In the genomic region with DNA sequence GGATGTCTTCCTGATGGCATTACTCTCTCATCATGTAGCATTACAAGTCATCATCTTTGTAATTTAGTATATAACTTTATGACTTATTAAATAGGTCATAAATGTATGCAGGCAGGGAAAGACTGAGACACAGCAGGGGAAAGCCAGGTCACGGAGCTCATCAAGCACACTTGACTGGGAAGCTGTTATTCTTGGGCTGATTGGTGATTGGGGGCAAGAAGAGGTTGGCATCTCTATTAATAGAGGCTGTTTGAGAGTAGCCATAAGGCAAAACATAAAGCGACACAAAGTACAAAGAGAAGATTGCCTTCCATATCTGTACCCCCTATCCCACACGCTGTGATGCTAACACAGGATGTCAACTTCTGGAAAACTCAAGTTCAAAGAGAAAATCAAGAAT, we compare ENCODE assay signal across 25 mouse cellular contexts. TPM values are rescaled to one million over a fixed set of nuclear protein-coding genes. Genes with fewer than 3 reads are reported as not detected.
DNase-seq lines count a peak whose midpoint lies in the region; ATAC-seq lines count a peak whose summit lies in the region.
"Had no signal": no experiment of that assay in that cellular context is flagged by ENCODE, and none has a peak within 500 bp of the region (broad histone marks: within the 10 kb centered on the region; RNA-seq: fewer than 3 reads in every experiment).

No protein-coding gene starts in this region.

- H3K27ac ChIP-seq in heart, embryonic 12.5 days (ENCODE audit: poor library complexity, severe bottlenecking) = 0 out of 2 replicates have a peak overlapping the region, but pooled peaks have one; percentile 15
- H3K27ac ChIP-seq in heart, embryonic 11.5 days (ENCODE audit: low read depth, low read length) = no peak overlapping the region
- H3K27ac ChIP-seq in midbrain, embryonic 11.5 days (ENCODE audit: low read depth, low read length) = no peak overlapping the region
- H3K27ac ChIP-seq in midbrain, embryonic 16.5 days (ENCODE audit: low read length) = no peak overlapping the region
- H3K27ac ChIP-seq: embryonic facial prominence, embryonic 10.5 days; embryonic facial prominence, embryonic 13.5 days; forebrain, embryonic 10.5 days; forebrain, embryonic 13.5 days; heart, adult 2 months; hindbrain, embryonic 12.5 days; hindbrain, embryonic 15.5 days had no signal

- H3K4me1 ChIP-seq in heart, embryonic 12.5 days (replicated peaks) = peaks cover 10% of the 10 kb centered on the region
- H3K4me1 ChIP-seq in heart, embryonic 11.5 days (ENCODE audit: control insufficient read depth, insufficient read depth, low read length) = peaks cover 5% of the 10 kb centered on the region
- no peaks in the 10 kb centered on the region for H3K4me1 ChIP-seq in midbrain, embryonic 11.5 days (ENCODE audit: control insufficient read depth, insufficient read depth, low read length)
- no peaks in the 10 kb centered on the region for H3K4me1 ChIP-seq in midbrain, embryonic 16.5 days (ENCODE audit: control insufficient read depth, insufficient read depth, low read length)
- H3K4me1 ChIP-seq: embryonic facial prominence, embryonic 10.5 days; embryonic facial prominence, embryonic 13.5 days; forebrain, embryonic 13.5 days; hindbrain, embryonic 12.5 days; hindbrain, embryonic 15.5 days had no signal

- no peaks in the 10 kb centered on the region for H3K36me3 ChIP-seq in heart, embryonic 12.5 days
- H3K36me3 ChIP-seq in heart, embryonic 11.5 days (ENCODE audit: control insufficient read depth, insufficient read depth, low read length) = no peaks in the 10 kb centered on the region
- no peaks in the 10 kb centered on the region for H3K36me3 ChIP-seq in midbrain, embryonic 11.5 days (ENCODE audit: control insufficient read depth, insufficient read depth, low read length)
- no peaks in the 10 kb centered on the region for H3K36me3 ChIP-seq in midbrain, embryonic 16.5 days (ENCODE audit: control insufficient read depth, insufficient read depth, low read length)
- H3K36me3 ChIP-seq: embryonic facial prominence, embryonic 10.5 days; embryonic facial prominence, embryonic 13.5 days; forebrain, embryonic 10.5 days; G1E; hindbrain, embryonic 12.5 days; hindbrain, embryonic 15.5 days had no signal

- H3K4me2 ChIP-seq in heart, embryonic 12.5 days = no peak overlapping the region
- H3K4me2 ChIP-seq in heart, embryonic 11.5 days = no peak overlapping the region
- H3K4me2 ChIP-seq in midbrain, embryonic 11.5 days = no peak overlapping the region
- H3K4me2 ChIP-seq in midbrain, embryonic 16.5 days (ENCODE audit: low read length) = no peak overlapping the region
- H3K4me2 ChIP-seq: embryonic facial prominence, embryonic 13.5 days; forebrain, embryonic 13.5 days; hindbrain, embryonic 12.5 days; hindbrain, embryonic 15.5 days had no signal

- no peak for ATAC-seq in heart, embryonic 12.5 days (ENCODE audit: insufficient number of reproducible peaks, low FRiP score)
- no peak for ATAC-seq in heart, embryonic 11.5 days (replicated peaks; ENCODE audit: insufficient number of reproducible peaks, low FRiP score, low TSS enrichment)
- ATAC-seq in midbrain, embryonic 11.5 days (ENCODE audit: low FRiP score) = no peak
- ATAC-seq in midbrain, embryonic 16.5 days = no peak
- ATAC-seq: activated CD4-positive, CD25-positive, alpha-beta regulatory T cell, adult 4 months; forebrain, embryonic 13.5 days; forebrain, postnatal 0 days; intestine, postnatal 0 days had no signal

- H3K27me3 ChIP-seq in heart, embryonic 12.5 days (replicated peaks) = no peaks in the 10 kb centered on the region
- H3K27me3 ChIP-seq in heart, embryonic 11.5 days (ENCODE audit: control insufficient read depth, insufficient read depth, low read length) = no peaks in the 10 kb centered on the region
- no peaks in the 10 kb centered on the region for H3K27me3 ChIP-seq in midbrain, embryonic 11.5 days (ENCODE audit: control insufficient read depth, insufficient read depth, low read length)
- no peaks in the 10 kb centered on the region for H3K27me3 ChIP-seq in midbrain, embryonic 16.5 days (ENCODE audit: control insufficient read depth, insufficient read depth, low read depth, low read length)
- H3K27me3 ChIP-seq: CH12.LX; embryonic facial prominence, embryonic 13.5 days; forebrain, embryonic 13.5 days; hindbrain, embryonic 12.5 days; hindbrain, embryonic 15.5 days had no signal

- no peaks in the 10 kb centered on the region for H3K9me3 ChIP-seq in heart, embryonic 12.5 days (replicated peaks)
- no peaks in the 10 kb centered on the region for H3K9me3 ChIP-seq in heart, embryonic 11.5 days (replicated peaks; ENCODE audit: control insufficient read depth, low read length)
- no peaks in the 10 kb centered on the region for H3K9me3 ChIP-seq in midbrain, embryonic 11.5 days (ENCODE audit: control insufficient read depth, low read length)
- H3K9me3 ChIP-seq in midbrain, embryonic 16.5 days (replicated peaks; ENCODE audit: control insufficient read depth, low read length, poor library complexity, severe bottlenecking) = no peaks in the 10 kb centered on the region
- H3K9me3 ChIP-seq: embryonic facial prominence, embryonic 10.5 days; embryonic facial prominence, embryonic 13.5 days; forebrain, embryonic 10.5 days; forebrain, embryonic 13.5 days; G1E; hindbrain, embryonic 12.5 days; hindbrain, embryonic 15.5 days had no signal

- 55% methylated on average over 3 of the region's 3 CpGs for WGBS in heart, embryonic 12.5 days
- 47% methylated on average over 3 of the region's 3 CpGs for WGBS in heart, embryonic 11.5 days (ENCODE audit: insufficient replicate concordance)
- WGBS in midbrain, embryonic 11.5 days = 75% methylated on average over 3 of the region's 3 CpGs
- WGBS in midbrain, embryonic 16.5 days = 68% methylated on average over 3 of the region's 3 CpGs

- H3K4me3 ChIP-seq in heart, embryonic 12.5 days = no peak overlapping the region
- no peak overlapping the region for H3K4me3 ChIP-seq in heart, embryonic 11.5 days (ENCODE audit: low read depth, low read length)
- no peak overlapping the region for H3K4me3 ChIP-seq in midbrain, embryonic 11.5 days (ENCODE audit: low read depth, low read length)
- no peak overlapping the region for H3K4me3 ChIP-seq in midbrain, embryonic 16.5 days (ENCODE audit: low read depth, low read length)
- H3K4me3 ChIP-seq: embryonic facial prominence, embryonic 10.5 days; embryonic facial prominence, embryonic 13.5 days; forebrain, embryonic 10.5 days; forebrain, embryonic 13.5 days; heart, adult 2 months; hindbrain, embryonic 12.5 days; hindbrain, embryonic 15.5 days had no signal

- peak; percentile 77 for DNase-seq in midbrain, embryonic 11.5 days (ENCODE audit: low spot score, missing footprints)
- DNase-seq in retina, postnatal 1 day = peak; percentile 22
- no peak for DNase-seq in MN1 (ENCODE audit: low spot score)
- DNase-seq: adrenal gland, postnatal 25 days; B cell, adult 2 months; cerebellum, adult 11-12 months; cerebellum, adult 8-10 months; embryo, embryonic 11 days; forebrain, postnatal 0 days; gastrocnemius, postnatal 25 days; kidney, adult 2 months had no signal

- H3K9ac ChIP-seq in heart, embryonic 12.5 days = no peak overlapping the region
- H3K9ac ChIP-seq in heart, embryonic 11.5 days (ENCODE audit: low read depth, low read length) = no peak overlapping the region
- H3K9ac ChIP-seq in midbrain, embryonic 11.5 days (ENCODE audit: low read length) = no peak overlapping the region
- no peak overlapping the region for H3K9ac ChIP-seq in midbrain, embryonic 16.5 days (ENCODE audit: low read depth, low read length)
- H3K9ac ChIP-seq: embryonic facial prominence, embryonic 13.5 days; forebrain, embryonic 13.5 days; forebrain, postnatal 0 days; hindbrain, embryonic 12.5 days; hindbrain, embryonic 15.5 days had no signal

RNA-seq across cellular contexts. Expression of a gene that starts 44.8 kb away (rescaled TPM):
- polyA plus RNA-seq in heart, embryonic 12.5 days (2016; fragmentation: Nextera tagmentation; extraction: Ambion mirVana) = 15.4 and 15.9 TPM in 2 replicates
- 15.3 and 17.4 TPM in 2 replicates for polyA plus RNA-seq in heart, embryonic 11.5 days (2014; fragmentation: Nextera tagmentation; extraction: Ambion mirVana)
- 38.6 and 46.5 TPM in 2 replicates for polyA plus RNA-seq in midbrain, embryonic 11.5 days (2014; fragmentation: Nextera tagmentation; extraction: Ambion mirVana)
- polyA plus RNA-seq in midbrain, embryonic 16.5 days (2015; fragmentation: Nextera tagmentation; extraction: Ambion mirVana) = 10.4 and 12.0 TPM in 2 replicates
